Mouse (Mus musculus): ENCODE measurements around the gene Gm10153.

DNA sequence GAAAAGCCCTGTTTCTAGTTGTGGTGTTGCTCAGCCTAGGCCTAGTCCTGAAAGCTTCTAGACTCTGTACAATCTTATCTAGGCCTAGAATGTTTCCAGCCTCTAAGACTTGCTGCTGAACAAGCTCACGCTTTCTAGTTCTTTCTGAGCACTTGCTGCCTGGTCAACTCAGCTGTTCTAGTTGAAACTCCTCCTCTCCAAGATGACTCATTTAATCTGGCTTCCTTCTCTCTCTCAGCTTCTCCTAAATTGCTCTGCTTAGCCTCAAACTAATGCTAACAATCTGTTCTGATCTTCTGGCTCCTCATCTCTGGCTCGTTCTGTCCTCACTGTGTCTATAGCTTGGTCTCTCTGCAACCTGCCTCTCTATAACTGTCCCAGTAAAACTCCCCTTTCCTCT, 8.6 kb upstream of the Gm10153 start:
- TF ChIP-seq POLR2AphosphoS2 (IDR thresholded peaks at IDR 0.05; ENCODE audit: insufficient read length, low read depth) (no peak), POLR2A (IDR thresholded peaks at IDR 0.05; ENCODE audit: insufficient read length, low read depth) (no peak), MYOG (IDR thresholded peaks at IDR 0.05; ENCODE audit: control insufficient read depth in 1 of 3, insufficient read depth in 1 of 3, insufficient read length in 2 of 3, low read depth in 2 of 3) (no peak), SRF (IDR thresholded peaks at IDR 0.05; ENCODE audit: control insufficient read depth, insufficient read length, low read depth) (no peak), TCF12 (IDR thresholded peaks at IDR 0.05; ENCODE audit: insufficient read depth, poor library complexity, severe bottlenecking) (no peak), MAX (IDR thresholded peaks at IDR 0.05; ENCODE audit: low read depth) (no peak)

Data from myocyte (in vitro differentiated cells).